Mouse (Mus musculus) adrenal gland, postnatal 36 days (tissue): ENCODE results near the gene Sec22c. TPM values are rescaled to one million over a fixed set of nuclear protein-coding genes. Genes with fewer than 3 reads are reported as not detected.

Experiments
- DNase-seq, 2 experiments: peaks; one replicate each; pipeline ENCODE4 v3.0.0; 2021; ENCODE audit warnings: mixed read lengths in 1 of 2
- total RNA-seq, 2 experiments: library from RNA; stranded (reverse); gene quantifications; 2 replicates each; pipeline ENCODE4 v1.2.3; 2021

The Sec22c gene
- total RNA-seq, 2 experiments from 2014 or later: 5.2 to 6.3 TPM

GRCm38 (mm10) chr9:121694736-121695135 is 10.6 kb downstream of the Sec22c start:
- no peak for DNase-seq

- no peak for DNase-seq
Measured at GRCm38 (mm10) chr9:121690734-121691133, 14.6 kb downstream of the Sec22c start.

- no peak for DNase-seq
Measured at GRCm38 (mm10) chr9:121690200-121690651, 15.1 kb downstream of the Sec22c start.

GRCm38 (mm10) chr9:121684702-121685101 is 20.6 kb downstream of the Sec22c start:
- no peak for DNase-seq

GRCm38 (mm10) chr9:121682037-121682680 is 23.1 kb downstream of the Sec22c start:
- no peak for DNase-seq

- no peak for DNase-seq
Measured at GRCm38 (mm10) chr9:121681191-121681590, 24.1 kb downstream of the Sec22c start.

GRCm38 (mm10) chr9:121679549-121679948 is 25.7 kb downstream of the Sec22c start:
- peak; percentile 41 to 47 for DNase-seq

GRCm38 (mm10) chr9:121677476-121677875 is 27.8 kb downstream of the Sec22c start:
- no peak for DNase-seq

GRCm38 (mm10) chr9:121677069-121677468 is 28.2 kb downstream of the Sec22c start:
- no peak for DNase-seq

GRCm38 (mm10) chr9:121675556-121675955 is 29.7 kb downstream of the Sec22c start:
- no peak for DNase-seq

- DNase-seq: no peak
Measured at GRCm38 (mm10) chr9:121675011-121675410, 30.3 kb downstream of the Sec22c start.

GRCm38 (mm10) chr9:121673716-121674115 is 31.6 kb downstream of the Sec22c start:
- no peak for DNase-seq

- no peak for DNase-seq
Measured at GRCm38 (mm10) chr9:121672311-121672710, 33.0 kb downstream of the Sec22c start.

GRCm38 (mm10) chr9:121671300-121671699 is 34.0 kb downstream of the Sec22c start:
- peak; percentile 46 to 56 for DNase-seq

GRCm38 (mm10) chr9:121669348-121669791 is 35.9 kb downstream of the Sec22c start:
- peak; percentile 70 to 79 for DNase-seq

- no peak for DNase-seq
Measured at GRCm38 (mm10) chr9:121667822-121668221, 37.5 kb downstream of the Sec22c start.

- DNase-seq: no peak
Measured at GRCm38 (mm10) chr9:121666957-121667630, 38.2 kb downstream of the Sec22c start.

- no peak for DNase-seq
Measured at GRCm38 (mm10) chr9:121664104-121664503, 41.2 kb downstream of the Sec22c start.

- DNase-seq: no peak
Measured at GRCm38 (mm10) chr9:121663467-121663866, 41.8 kb downstream of the Sec22c start.

GRCm38 (mm10) chr9:121659791-121660190 is 45.5 kb downstream of the Sec22c start:
- no peak for DNase-seq

GRCm38 (mm10) chr9:121658248-121658647 is 47.0 kb downstream of the Sec22c start:
- DNase-seq: no peak

GRCm38 (mm10) chr9:121657143-121657542 is 48.1 kb downstream of the Sec22c start:
- no peak for DNase-seq

GRCm38 (mm10) chr9:121656322-121656721 is 49.0 kb downstream of the Sec22c start:
- DNase-seq: no peak

- no peak for DNase-seq
Measured at GRCm38 (mm10) chr9:121653668-121654067, 51.6 kb downstream of the Sec22c start.
